Mouse (Mus musculus) liver, adult 2 months (tissue): Measurements from ENCODE around the gene Epha5.

Source experiments
- CTCF ChIP-seq: fragments of 200-500 bp; IDR thresholded peaks from 2 replicates; pipeline ENCODE4 v1.5.1; 2011; ENCODE audit warnings: low read depth, low read length, control low read depth
- POLR2A ChIP-seq: fragments of 200-500 bp; IDR thresholded peaks from 2 replicates; pipeline ENCODE4 v1.6.1; 2011; ENCODE audit warnings: low read length, control low read depth; ENCODE audit not compliant: insufficient read depth; ENCODE audit errors: extremely low read depth

- TF ChIP-seq CTCF (no peak), POLR2A (no peak)
Observed at GRCm38 (mm10) chr5:84313619-84314018, 103.6 kb downstream of the Epha5 start.
